Mouse (Mus musculus) embryonic facial prominence, embryonic 14.5 days (tissue): ENCODE measurements around the gene Arhgef16. TPM values are rescaled to one million over a fixed set of nuclear protein-coding genes. Genes with fewer than 3 reads are reported as not detected.

Source experiments
- ATAC-seq: fragments of 200-750 bp; cut with Nextera tagmentation; 2 replicates; pipeline ENCODE4 v1.8.0; 2017; ENCODE audit warnings: low read depth, moderate number of reproducible peaks, moderate TSS enrichment
- DNase-seq: peaks from one replicate; pipeline ENCODE4 v3.0.0-alpha.2; 2015; ENCODE audit warnings: low spot score
- H3K27ac ChIP-seq: fragments of 300-500 bp; sonication (generic); replicated peaks from 2 replicates; pipeline ENCODE4 v1.5.1; 2014; ENCODE audit warnings: low read depth, mild to moderate bottlenecking, low read length, moderate library complexity
- H3K27me3 ChIP-seq: fragments of 300-500 bp; sonication (generic); replicated peaks from 2 replicates; pipeline ENCODE4 v1.6.1; 2014; ENCODE audit warnings: low read length; ENCODE audit not compliant: control insufficient read depth, insufficient read depth
- H3K36me3 ChIP-seq: fragments of 300-500 bp; sonication (generic); 2 replicates; pipeline ENCODE4 v1.6.1; 2014; ENCODE audit warnings: low read length, mixed read lengths; ENCODE audit not compliant: control insufficient read depth, insufficient read depth
- H3K4me1 ChIP-seq: fragments of 300-500 bp; sonication (generic); 2 replicates; pipeline ENCODE4 v1.6.1; 2014; ENCODE audit warnings: antibody characterized with exemption, low read length; ENCODE audit not compliant: control insufficient read depth, insufficient read depth
- H3K4me2 ChIP-seq: fragments of 300-500 bp; sonication (generic); 2 replicates; pipeline ENCODE4 v1.6.1; 2014; ENCODE audit warnings: low read depth, mild to moderate bottlenecking, low read length, moderate library complexity, mixed read lengths
- H3K4me3 ChIP-seq: fragments of 300-500 bp; sonication (generic); 2 replicates; pipeline ENCODE4 v1.5.1; 2014; ENCODE audit warnings: low read depth, mild to moderate bottlenecking, low read length
- H3K9ac ChIP-seq: fragments of 300-500 bp; sonication (generic); 2 replicates; pipeline ENCODE4 v1.6.1; 2014; ENCODE audit warnings: low read depth, mild to moderate bottlenecking, low read length, moderate library complexity, mixed read lengths
- H3K9me3 ChIP-seq: fragments of 300-500 bp; sonication (generic); 2 replicates; pipeline ENCODE4 v1.6.1; 2016; ENCODE audit warnings: low read length; ENCODE audit not compliant: control insufficient read depth
- WGBS: fragments of 180-500 bp; shearing (Covaris S2); extraction: QIAGEN DNeasy Blood & Tissue Kit; methylation state at CpG from one replicate; pipeline ENCODE4 v1.1.7; 2014; 5-methylcytosine and 5-hydroxymethylcytosine counted together
- polyA plus RNA-seq: library from polyadenylated mRNA; unstranded; fragments of >200 nt; fragmentation: Nextera tagmentation; extraction: Ambion mirVana; gene quantifications from 2 replicates; pipeline ENCODE4 v1.2.1, GENCODE M21; 2014

Gene Arhgef16
- polyA plus RNA-seq, 1 experiment from 2014 or later = 5.5 TPM

GRCm38 (mm10) chr4:154231380-154231779, 70.1 kb downstream of the Arhgef16 start:
- peaks cover 48% of the 10 kb centered on the region for H3K4me1 ChIP-seq
- ATAC-seq (no peak), DNase-seq (no peak)
- no peak overlapping the region for H3K4me3 ChIP-seq
- no peak overlapping the region for H3K9ac ChIP-seq
- no peaks in the 10 kb centered on the region for H3K27me3 ChIP-seq
- H3K36me3 ChIP-seq = no peaks in the 10 kb centered on the region
- H3K27ac ChIP-seq = no peak overlapping the region
- WGBS = 79% methylated on average over 7 of the region's 7 CpGs
- H3K4me2 ChIP-seq = no peak overlapping the region
- no peaks in the 10 kb centered on the region for H3K9me3 ChIP-seq

- no peak for DNase-seq
- Histone ChIP-seq H3K9ac (no peak overlapping the region), H3K4me1 (peaks cover 59% of the 10 kb centered on the region), H3K4me2 (no peak overlapping the region), H3K4me3 (no peak overlapping the region), H3K36me3 (no peaks in the 10 kb centered on the region), H3K27me3 (no peaks in the 10 kb centered on the region), H3K9me3 (no peaks in the 10 kb centered on the region), H3K27ac (no peak overlapping the region)
- 91% methylated on average over 9 of the region's 9 CpGs for WGBS
- no peak for ATAC-seq
Observed at GRCm38 (mm10) chr4:154229569-154229968, 71.9 kb downstream of the Arhgef16 start.

Other genes starting within 250 kb of the Arhgef16 start
- gene Trp73, start 161.5 kb downstream of the Arhgef16 start, polyA plus RNA-seq = 3.5 and 3.8 TPM in 2 replicates
- 36.8 and 43.2 TPM in 2 replicates for gene Wrap73, start 159.3 kb downstream of the Arhgef16 start, polyA plus RNA-seq
- gene Tprgl, start 141.0 kb downstream of the Arhgef16 start, polyA plus RNA-seq = 148 and 155 TPM in 2 replicates
- 91.2 and 97.2 TPM in 2 replicates for gene Megf6, start 130.9 kb downstream of the Arhgef16 start, polyA plus RNA-seq
- gene B230104I21Rik, start 34.5 kb upstream of the Arhgef16 start, polyA plus RNA-seq = 0.33 TPM in 1 of 2 replicates, not detected in the other